Mouse (Mus musculus) ES-Bruce4 (cell line): ENCODE measurements around the gene Camta2. TPM values are rescaled to one million over a fixed set of nuclear protein-coding genes. Genes with fewer than 3 reads are reported as not detected.

Experiments
- H3K27ac ChIP-seq: 2 replicates; pipeline ENCODE4 v1.5.1; 2012; ENCODE audit warnings: low read length, inconsistent platforms; ENCODE audit not compliant: insufficient read depth
- H3K27me3 ChIP-seq: 2 replicates; pipeline ENCODE4 v1.6.1; 2012; ENCODE audit warnings: mild to moderate bottlenecking, low read length, inconsistent platforms; ENCODE audit not compliant: control insufficient read depth, poor library complexity, insufficient read depth, severe bottlenecking
- H3K36me3 ChIP-seq: 2 replicates; pipeline ENCODE4 v1.6.1; 2012; ENCODE audit warnings: inconsistent platforms, mild to moderate bottlenecking, low read length, moderate library complexity; ENCODE audit not compliant: control insufficient read depth, poor library complexity, insufficient read depth, severe bottlenecking
- H3K4me1 ChIP-seq: one replicate; pipeline ENCODE4 v1.8.1; 2011; ENCODE audit warnings: low read length; ENCODE audit not compliant: control insufficient read depth, insufficient read depth
- H3K4me3 ChIP-seq: 2 replicates; pipeline ENCODE4 v1.5.1; 2011; ENCODE audit warnings: low read depth, mild to moderate bottlenecking, low read length
- H3K9ac ChIP-seq: 2 replicates; pipeline ENCODE4 v1.6.1; 2012; ENCODE audit warnings: low read depth, mild to moderate bottlenecking, inconsistent platforms; ENCODE audit not compliant: poor library complexity, severe bottlenecking
- H3K9me3 ChIP-seq: replicated peaks from 2 replicates; pipeline ENCODE4 v1.6.1; 2012; ENCODE audit warnings: mild to moderate bottlenecking, low read length, inconsistent platforms; ENCODE audit not compliant: control insufficient read depth, poor library complexity, insufficient read depth, severe bottlenecking
- CTCF ChIP-seq: IDR thresholded peaks from one replicate; pipeline ENCODE4 v1.8.1; 2011; ENCODE audit warnings: low read depth, low read length
- EP300 ChIP-seq: IDR thresholded peaks from 2 replicates; pipeline ENCODE4 v1.6.1; 2011; ENCODE audit warnings: low read depth, low read length; ENCODE audit not compliant: insufficient read depth
- POLR2A ChIP-seq: IDR thresholded peaks from one replicate; pipeline ENCODE4 v1.8.1; 2011; ENCODE audit warnings: low read length; ENCODE audit not compliant: insufficient read depth
- polyA plus RNA-seq: library from polyadenylated mRNA; stranded (reverse); fragments of >200 nt; gene quantifications from 2 replicates; pipeline ENCODE4 v1.2.4, GENCODE M21; 2011; ENCODE audit warnings: low read depth; ENCODE audit not compliant: missing spikeins, insufficient read depth, insufficient read length

Camta2 gene
- polyA plus RNA-seq, 1 experiment = 12.8 TPM

DNA sequence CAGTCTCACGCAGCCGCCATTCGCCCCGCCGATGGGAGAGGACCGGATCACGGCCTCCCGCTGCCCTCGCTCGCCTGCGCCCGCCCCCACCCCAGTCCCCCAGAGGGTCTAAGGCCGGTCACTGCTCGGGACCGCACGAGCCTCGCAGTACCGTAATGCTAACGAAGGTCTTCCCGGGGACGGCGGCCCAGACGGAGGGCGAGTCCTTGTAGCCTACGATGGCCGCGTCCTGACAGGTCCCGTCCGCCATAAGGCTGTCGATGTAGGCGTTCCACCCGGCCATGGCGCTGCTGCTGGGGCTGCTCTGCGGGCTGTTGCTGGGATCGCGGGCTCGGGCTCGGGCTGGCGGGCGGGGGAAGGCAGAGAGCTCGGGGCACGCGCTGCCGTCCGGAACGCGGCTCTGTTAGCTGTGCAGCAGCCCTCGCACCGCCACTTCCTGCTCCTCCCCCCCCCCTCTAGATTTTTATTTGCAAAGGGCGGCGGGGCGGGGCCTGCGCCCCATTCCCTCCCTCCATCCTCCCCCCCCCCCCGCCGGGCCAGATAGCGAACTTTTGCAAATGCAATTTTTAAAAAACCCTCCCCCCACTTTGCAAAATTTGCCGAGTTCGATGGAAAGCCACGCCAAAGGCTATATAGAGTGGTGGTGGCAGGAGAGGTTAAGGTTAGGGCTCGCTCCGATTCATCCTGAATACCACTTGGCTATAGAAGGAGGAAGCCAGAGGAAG, 33.5 kb downstream of the Camta2 start, which contains the start of gene Pfn1:
TSS of gene Pfn1 (minus strand) at position 447 of the 725 bp plus-strand sequence.
- H3K4me1 ChIP-seq = no peaks in the 10 kb centered on the region
- peak; percentile 40 for TF ChIP-seq POLR2A
- no peak for TF ChIP-seq CTCF
- no peak for TF ChIP-seq EP300
- H3K27me3 ChIP-seq = no peaks in the 10 kb centered on the region
- peak within 1 kb of the TSS; percentile 97 for H3K27ac ChIP-seq
- peak within 1 kb of the TSS; percentile 100 for H3K4me3 ChIP-seq
- H3K9me3 ChIP-seq = no peaks in the 10 kb centered on the region
- peaks cover 36% of the 10 kb centered on the region for H3K36me3 ChIP-seq
- peak within 1 kb of the TSS; percentile 100 for H3K9ac ChIP-seq

DNA sequence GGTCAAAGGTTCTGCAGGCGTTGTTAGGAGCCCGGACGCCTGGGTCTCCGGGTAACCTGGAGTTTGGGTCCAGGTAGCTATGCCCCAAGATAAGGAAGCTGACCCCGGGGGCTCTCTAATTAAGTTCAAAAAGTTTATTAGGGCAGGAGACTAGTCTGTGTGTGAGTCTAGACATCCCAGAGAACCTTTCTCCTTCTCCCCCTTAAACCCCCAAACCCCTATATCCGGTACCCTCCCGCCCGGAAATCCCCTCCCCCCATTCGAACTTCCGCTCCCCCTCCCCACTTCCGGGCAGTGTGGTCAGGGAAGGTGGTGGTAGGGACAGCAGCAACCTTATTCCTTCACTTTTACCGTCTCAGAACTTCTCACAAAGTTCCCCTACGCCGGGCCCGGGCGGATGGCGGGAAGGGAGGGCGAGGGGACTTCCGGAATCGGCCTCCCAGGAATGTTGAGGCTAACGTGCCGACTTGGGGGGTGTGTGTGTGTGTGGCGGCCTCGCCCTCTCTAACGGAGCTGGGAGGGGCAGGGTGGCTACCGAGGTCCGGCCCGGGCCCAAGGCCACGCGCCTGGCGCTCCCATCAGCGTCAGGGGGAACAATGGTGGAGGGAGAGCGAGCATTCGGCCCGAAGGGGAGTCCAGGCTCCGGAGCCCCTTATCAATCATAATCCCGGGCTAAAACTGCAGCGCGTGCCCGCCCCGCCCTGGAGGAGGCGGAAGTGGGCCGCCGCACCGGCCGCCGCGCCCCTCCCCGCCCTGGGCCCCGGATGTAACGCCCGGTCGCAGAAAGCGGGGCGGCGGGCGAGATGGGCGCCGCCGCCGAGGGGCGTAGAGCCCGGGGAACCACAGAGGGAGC, 34.3 kb downstream of the Camta2 start:
- Histone ChIP-seq H3K9me3 (no peaks in the 10 kb centered on the region), H3K27me3 (no peaks in the 10 kb centered on the region), H3K4me1 (no peaks in the 10 kb centered on the region), H3K36me3 (peaks cover 43% of the 10 kb centered on the region), H3K4me3 (peak overlapping the region; percentile 100), H3K9ac (peak overlapping the region; percentile 100), H3K27ac (peak overlapping the region; percentile 94)
- no peak for TF ChIP-seq EP300
- no peak for TF ChIP-seq POLR2A
- no peak for TF ChIP-seq CTCF

DNA sequence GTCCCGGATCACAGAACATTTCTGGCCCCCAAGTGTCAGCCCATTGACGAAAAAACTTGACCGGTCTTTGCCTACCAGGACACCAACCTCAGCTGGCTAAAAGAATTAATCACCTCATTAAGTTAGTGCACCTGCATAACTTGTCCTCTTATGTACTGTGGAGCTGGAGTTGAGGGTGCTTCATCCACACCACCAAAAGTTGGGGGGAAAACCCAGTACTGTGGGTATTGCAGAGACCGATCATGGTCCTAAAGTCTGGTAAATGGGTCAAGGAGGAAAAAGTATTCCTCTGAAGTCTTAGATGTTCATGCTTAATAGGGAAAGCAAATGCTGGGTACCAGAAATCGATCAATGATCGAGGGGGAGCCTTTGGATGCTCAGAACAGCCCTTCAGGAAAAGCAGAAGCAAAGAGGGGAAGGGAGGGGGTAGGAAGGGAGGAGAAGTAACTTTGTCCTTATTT, 35.0 kb downstream of the Camta2 start:
- Histone ChIP-seq H3K9me3 (no peaks in the 10 kb centered on the region), H3K4me1 (no peaks in the 10 kb centered on the region), H3K27me3 (no peaks in the 10 kb centered on the region), H3K27ac (peak overlapping the region; percentile 74), H3K9ac (peak overlapping the region; percentile 100), H3K36me3 (peaks cover 45% of the 10 kb centered on the region), H3K4me3 (peak overlapping the region; percentile 100)
- no peak for TF ChIP-seq POLR2A
- no peak for TF ChIP-seq CTCF
- no peak for TF ChIP-seq EP300

DNA sequence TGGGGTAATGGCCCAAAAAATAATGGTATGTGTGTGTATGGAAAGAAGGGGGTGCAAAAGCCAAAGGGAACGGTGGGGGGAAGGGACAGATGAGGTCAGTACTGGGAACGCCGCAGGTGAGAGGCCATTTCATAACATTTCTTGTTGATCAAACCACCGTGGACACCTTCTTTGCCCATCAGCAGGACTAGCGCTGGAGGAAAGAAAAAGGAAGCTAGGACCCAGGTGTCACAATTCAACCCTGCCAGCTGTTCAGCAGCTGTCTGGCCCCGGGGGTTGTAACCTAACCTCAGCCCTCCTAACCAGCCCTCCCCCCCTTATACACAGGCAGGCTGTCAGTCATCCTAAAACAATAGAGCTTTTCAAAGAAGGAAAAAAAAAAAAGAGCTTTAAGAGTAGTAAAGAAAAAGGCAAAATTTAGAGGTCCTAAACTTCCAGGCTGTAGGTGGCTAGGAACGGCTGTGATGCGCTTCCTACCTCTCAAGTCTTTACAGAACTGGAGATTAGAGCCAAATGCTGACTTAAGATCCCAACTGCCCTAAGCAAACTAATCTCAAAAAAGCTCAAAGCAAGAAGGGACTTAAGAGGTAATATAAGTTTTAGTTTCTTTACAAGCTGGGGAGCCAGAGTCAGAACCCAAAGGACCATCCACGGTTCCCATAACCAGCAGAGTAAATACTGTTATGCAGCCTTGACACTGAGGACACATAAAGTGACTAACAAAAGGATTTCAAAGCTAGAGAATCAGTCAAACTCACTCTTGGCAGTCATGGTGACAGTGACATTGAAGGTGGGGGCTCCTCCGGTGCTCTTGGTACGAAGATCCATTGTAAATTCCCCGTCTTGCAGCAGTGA, 35.6 kb downstream of the Camta2 start:
- H3K4me1 ChIP-seq = no peaks in the 10 kb centered on the region
- TF ChIP-seq EP300 (no peak), CTCF (no peak), POLR2A (no peak)

DNA sequence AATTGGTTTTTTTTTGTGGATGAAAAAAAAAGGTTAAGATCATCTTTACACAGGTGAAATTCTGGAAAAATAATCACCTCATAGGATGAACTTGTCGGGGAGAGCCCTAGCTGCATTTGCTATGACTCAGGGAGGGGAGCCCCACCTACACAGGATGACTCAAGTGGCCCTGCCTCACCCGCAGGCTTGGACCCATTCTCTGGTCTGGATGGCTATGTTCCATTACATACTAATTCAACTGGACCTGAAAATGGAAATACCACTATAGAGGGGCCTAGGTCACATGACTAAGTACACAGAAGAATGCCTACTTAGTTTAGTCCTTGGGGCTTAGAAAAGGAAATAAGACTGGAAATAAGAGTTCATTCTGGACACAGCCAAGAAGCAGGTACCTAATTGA, 36.5 kb downstream of the Camta2 start:
- H3K4me3 ChIP-seq = no peak overlapping the region
- TF ChIP-seq POLR2A (no peak), CTCF (no peak), EP300 (no peak)
- no peak overlapping the region for H3K27ac ChIP-seq
- H3K9ac ChIP-seq = no peak overlapping the region
- no peaks in the 10 kb centered on the region for H3K4me1 ChIP-seq
- H3K36me3 ChIP-seq = peaks cover 45% of the 10 kb centered on the region
- no peaks in the 10 kb centered on the region for H3K27me3 ChIP-seq
- no peaks in the 10 kb centered on the region for H3K9me3 ChIP-seq

More for the DNA sequence above, 35.6 kb downstream of the Camta2 start:
- H3K9me3 ChIP-seq = no peaks in the 10 kb centered on the region
- no peaks in the 10 kb centered on the region for H3K27me3 ChIP-seq
- peaks cover 45% of the 10 kb centered on the region for H3K36me3 ChIP-seq
- peak overlapping the region; percentile 74 for H3K27ac ChIP-seq
- H3K4me3 ChIP-seq = peak overlapping the region; percentile 100
- H3K9ac ChIP-seq = peak overlapping the region; percentile 100
